Mouse (Mus musculus) stomach, embryonic 14.5 days (tissue): ENCODE measurements around the gene Rorb. TPM values are rescaled to one million over a fixed set of nuclear protein-coding genes. Genes with fewer than 3 reads are reported as not detected.

Experiments
- ATAC-seq: fragments of 200-750 bp; cut with Nextera tagmentation; 2 replicates; pipeline ENCODE4 v1.8.0; 2017; ENCODE audit warnings: low read depth, moderate TSS enrichment; ENCODE audit not compliant: insufficient number of reproducible peaks, insufficient read depth, low FRiP score
- H3K27ac ChIP-seq: fragments of 300-500 bp; sonication (generic); 2 replicates; pipeline ENCODE4 v1.5.1; 2014; ENCODE audit warnings: mild to moderate bottlenecking, low read length, moderate library complexity, mixed read lengths
- H3K27me3 ChIP-seq: fragments of 300-500 bp; sonication (generic); 2 replicates; pipeline ENCODE4 v1.6.1; 2014; ENCODE audit warnings: low read length, control low read depth, mixed read lengths; ENCODE audit not compliant: control insufficient read depth, insufficient read depth
- H3K36me3 ChIP-seq: fragments of 300-500 bp; sonication (generic); 2 replicates; pipeline ENCODE4 v1.6.1; 2014; ENCODE audit warnings: mild to moderate bottlenecking, control low read depth, low read length, moderate library complexity, mixed read lengths; ENCODE audit not compliant: control insufficient read depth, insufficient read depth
- H3K4me1 ChIP-seq: fragments of 300-500 bp; sonication (generic); 2 replicates; pipeline ENCODE4 v1.6.1; 2014; ENCODE audit warnings: low read length, control low read depth, mixed read lengths; ENCODE audit not compliant: control insufficient read depth, insufficient read depth
- H3K4me2 ChIP-seq: fragments of 300-500 bp; sonication (generic); replicated peaks from 2 replicates; pipeline ENCODE4 v1.6.1; 2014; ENCODE audit warnings: low read depth, low read length, control low read depth
- H3K4me3 ChIP-seq: fragments of 300-500 bp; sonication (generic); 2 replicates; pipeline ENCODE4 v1.5.1; 2014; ENCODE audit warnings: low read depth, low read length, control low read depth
- H3K9ac ChIP-seq: fragments of 300-500 bp; sonication (generic); replicated peaks from 2 replicates; pipeline ENCODE4 v1.6.1; 2014; ENCODE audit warnings: low read depth, mild to moderate bottlenecking, control low read depth, low read length, moderate library complexity, mixed read lengths
- H3K9me3 ChIP-seq: fragments of 300-500 bp; sonication (generic); 2 replicates; pipeline ENCODE4 v1.6.1; 2016; ENCODE audit warnings: low read depth, low read length, control low read depth; ENCODE audit not compliant: control insufficient read depth
- WGBS: fragments of 180-500 bp; shearing (Covaris S2); extraction: QIAGEN DNeasy Blood & Tissue Kit; methylation state at CpG from one replicate; pipeline ENCODE4 v1.1.7; 2014; 5-methylcytosine and 5-hydroxymethylcytosine counted together
- polyA plus RNA-seq: library from polyadenylated mRNA; unstranded; fragments of >200 nt; fragmentation: Nextera tagmentation; extraction: Ambion mirVana; gene quantifications from 2 replicates; pipeline ENCODE4 v1.2.1, GENCODE M21; 2014

The Rorb gene
- polyA plus RNA-seq, 1 experiment from 2014 or later, result 0.69 TPM

GRCm38 (mm10) chr19:18945265-18945664 lies 165.7 kb downstream of the Rorb start:
- Histone ChIP-seq H3K27ac (no peak overlapping the region), H3K4me1 (no peaks in the 10 kb centered on the region), H3K4me3 (no peak overlapping the region), H3K9me3 (no peaks in the 10 kb centered on the region), H3K4me2 (no peak overlapping the region), H3K27me3 (no peaks in the 10 kb centered on the region), H3K36me3 (no peaks in the 10 kb centered on the region), H3K9ac (no peak overlapping the region)
- WGBS, result 86% methylated on average over 3 of the region's 3 CpGs
- no peak for ATAC-seq

- Histone ChIP-seq H3K36me3 (no peaks in the 10 kb centered on the region), H3K4me1 (no peaks in the 10 kb centered on the region), H3K9ac (no peak overlapping the region), H3K27me3 (no peaks in the 10 kb centered on the region), H3K4me3 (no peak overlapping the region), H3K27ac (no peak overlapping the region), H3K9me3 (no peaks in the 10 kb centered on the region), H3K4me2 (no peak overlapping the region)
- ATAC-seq, result no peak
- 89% methylated on average over 6 of the region's 6 CpGs for WGBS
Observed at GRCm38 (mm10) chr19:18941391-18941790, 169.6 kb downstream of the Rorb start.

- no peak for ATAC-seq
- H3K36me3 ChIP-seq, result no peaks in the 10 kb centered on the region
- no peak overlapping the region for H3K4me3 ChIP-seq
- H3K4me2 ChIP-seq, result no peak overlapping the region
- H3K27me3 ChIP-seq, result no peaks in the 10 kb centered on the region
- no peak overlapping the region for H3K27ac ChIP-seq
- H3K9me3 ChIP-seq, result no peaks in the 10 kb centered on the region
- no peaks in the 10 kb centered on the region for H3K4me1 ChIP-seq
- H3K9ac ChIP-seq, result no peak overlapping the region
Observed at GRCm38 (mm10) chr19:18911755-18912340, 199.1 kb downstream of the Rorb start.

- Histone ChIP-seq H3K27me3 (no peaks in the 10 kb centered on the region), H3K4me3 (no peak overlapping the region), H3K27ac (no peak overlapping the region), H3K9ac (no peak overlapping the region), H3K4me2 (no peak overlapping the region), H3K36me3 (no peaks in the 10 kb centered on the region), H3K9me3 (no peaks in the 10 kb centered on the region), H3K4me1 (no peaks in the 10 kb centered on the region)
- 67% methylated on average over 3 of the region's 3 CpGs for WGBS
- ATAC-seq, result no peak
Observed at GRCm38 (mm10) chr19:18909641-18910040, 201.4 kb downstream of the Rorb start.

GRCm38 (mm10) chr19:18905511-18905910 lies 205.5 kb downstream of the Rorb start:
- Histone ChIP-seq H3K36me3 (no peaks in the 10 kb centered on the region), H3K4me1 (no peaks in the 10 kb centered on the region), H3K27me3 (no peaks in the 10 kb centered on the region), H3K4me3 (no peak overlapping the region), H3K4me2 (no peak overlapping the region), H3K9me3 (no peaks in the 10 kb centered on the region), H3K9ac (no peak overlapping the region), H3K27ac (no peak overlapping the region)
- 29% methylated on average over 3 of the region's 3 CpGs for WGBS
- no peak for ATAC-seq

GRCm38 (mm10) chr19:18902694-18903067 lies 208.3 kb downstream of the Rorb start:
- H3K4me1 ChIP-seq, result no peaks in the 10 kb centered on the region
- no peak overlapping the region for H3K9ac ChIP-seq
- H3K36me3 ChIP-seq, result no peaks in the 10 kb centered on the region
- no peak for ATAC-seq
- H3K4me2 ChIP-seq, result no peak overlapping the region
- no peaks in the 10 kb centered on the region for H3K9me3 ChIP-seq
- no peak overlapping the region for H3K27ac ChIP-seq
- H3K4me3 ChIP-seq, result no peak overlapping the region
- WGBS, result 70% methylated on average over 6 of the region's 6 CpGs
- no peaks in the 10 kb centered on the region for H3K27me3 ChIP-seq

GRCm38 (mm10) chr19:18902041-18902693 lies 208.8 kb downstream of the Rorb start:
- Histone ChIP-seq H3K27me3 (no peaks in the 10 kb centered on the region), H3K4me1 (no peaks in the 10 kb centered on the region), H3K36me3 (no peaks in the 10 kb centered on the region), H3K9ac (no peak overlapping the region), H3K4me3 (no peak overlapping the region), H3K4me2 (no peak overlapping the region), H3K27ac (no peak overlapping the region), H3K9me3 (no peaks in the 10 kb centered on the region)
- WGBS, result 38% methylated on average over 15 of the region's 15 CpGs
- no peak for ATAC-seq

GRCm38 (mm10) chr19:18898238-18898637 lies 212.8 kb downstream of the Rorb start:
- Histone ChIP-seq H3K4me3 (no peak overlapping the region), H3K27me3 (no peaks in the 10 kb centered on the region), H3K9me3 (no peaks in the 10 kb centered on the region), H3K4me1 (no peaks in the 10 kb centered on the region), H3K27ac (no peak overlapping the region), H3K36me3 (no peaks in the 10 kb centered on the region), H3K9ac (no peak overlapping the region), H3K4me2 (no peak overlapping the region)
- ATAC-seq, result no peak

- Histone ChIP-seq H3K9me3 (no peaks in the 10 kb centered on the region), H3K4me3 (no peak overlapping the region), H3K27me3 (no peaks in the 10 kb centered on the region), H3K9ac (no peak overlapping the region), H3K4me1 (no peaks in the 10 kb centered on the region), H3K4me2 (no peak overlapping the region), H3K27ac (no peak overlapping the region), H3K36me3 (no peaks in the 10 kb centered on the region)
- 73% methylated on average over 4 of the region's 4 CpGs for WGBS
- ATAC-seq, result no peak
Observed at GRCm38 (mm10) chr19:18890216-18890615, 220.8 kb downstream of the Rorb start.
